Mouse (Mus musculus) lung, embryonic 16.5 days (tissue): ENCODE measurements around the gene Pabpn1. TPM values are rescaled to one million over a fixed set of nuclear protein-coding genes. Genes with fewer than 3 reads are reported as not detected.

Source experiments
- ATAC-seq: fragments of 200-750 bp; cut with Nextera tagmentation; 2 replicates; pipeline ENCODE4 v1.8.0; 2017; ENCODE audit warnings: low read depth, mild to moderate bottlenecking, moderate library complexity
- H3K27ac ChIP-seq: fragments of 300-500 bp; sonication (generic); 2 replicates; pipeline ENCODE4 v1.5.1; 2014; ENCODE audit warnings: mild to moderate bottlenecking, control low read depth, low read length
- H3K27me3 ChIP-seq: fragments of 300-500 bp; sonication (generic); 2 replicates; pipeline ENCODE4 v1.6.1; 2014; ENCODE audit warnings: low read depth, low read length, mixed read lengths; ENCODE audit not compliant: control insufficient read depth, insufficient read depth
- H3K36me3 ChIP-seq: fragments of 300-500 bp; sonication (generic); 2 replicates; pipeline ENCODE4 v1.6.1; 2014; ENCODE audit warnings: low read length; ENCODE audit not compliant: control insufficient read depth, insufficient read depth
- H3K4me1 ChIP-seq: fragments of 300-500 bp; sonication (generic); replicated peaks from 2 replicates; pipeline ENCODE4 v1.6.1; 2014; ENCODE audit warnings: low read length, mixed read lengths; ENCODE audit not compliant: control insufficient read depth, insufficient read depth
- H3K4me2 ChIP-seq: fragments of 300-500 bp; sonication (generic); 2 replicates; pipeline ENCODE4 v1.6.1; 2014; ENCODE audit warnings: low read depth, low read length, control low read depth
- H3K4me3 ChIP-seq: fragments of 300-500 bp; sonication (generic); 2 replicates; pipeline ENCODE4 v1.5.1; 2014; ENCODE audit warnings: mild to moderate bottlenecking, low read length, control low read depth
- H3K9ac ChIP-seq: fragments of 300-500 bp; sonication (generic); 2 replicates; pipeline ENCODE4 v1.6.1; 2014; ENCODE audit warnings: low read length, control low read depth
- H3K9me3 ChIP-seq: fragments of 300-500 bp; sonication (generic); 2 replicates; pipeline ENCODE4 v1.6.1; 2016; ENCODE audit warnings: low read length; ENCODE audit not compliant: control insufficient read depth
- WGBS: fragments of 180-500 bp; shearing (Covaris S2); extraction: QIAGEN DNeasy Blood & Tissue Kit; methylation state at CpG from one replicate; pipeline ENCODE4 v1.1.7; 2014; 5-methylcytosine and 5-hydroxymethylcytosine counted together
- polyA plus RNA-seq: library from polyadenylated mRNA; unstranded; fragments of >200 nt; fragmentation: Nextera tagmentation; extraction: Ambion mirVana; gene quantifications from 2 replicates; pipeline ENCODE4 v1.2.1, GENCODE M21; 2015

The Pabpn1 gene
- polyA plus RNA-seq, 1 experiment from 2014 or later, result 92.8 TPM

GRCm38 (mm10) chr14:54866268-54866667 is 26.0 kb upstream of the Pabpn1 start:
- WGBS, result 49% methylated on average over 3 of the region's 3 CpGs
- Histone ChIP-seq H3K4me2 (no peak overlapping the region), H3K27me3 (no peaks in the 10 kb centered on the region), H3K27ac (no peak overlapping the region), H3K9me3 (no peaks in the 10 kb centered on the region; the same call in 1 of the 2 replicates), H3K4me3 (no peak overlapping the region), H3K36me3 (no peaks in the 10 kb centered on the region), H3K9ac (no peak overlapping the region), H3K4me1 (peaks cover 3% of the 10 kb centered on the region; the same call in 1 of the 2 replicates)
- ATAC-seq, result no peak

- Histone ChIP-seq H3K27ac (no peak overlapping the region), H3K9ac (no peak overlapping the region), H3K4me1 (peaks cover 3% of the 10 kb centered on the region; the same call in 1 of the 2 replicates), H3K9me3 (no peaks in the 10 kb centered on the region; the same call in 1 of the 2 replicates), H3K36me3 (no peaks in the 10 kb centered on the region), H3K27me3 (no peaks in the 10 kb centered on the region), H3K4me3 (no peak overlapping the region), H3K4me2 (no peak overlapping the region)
- ATAC-seq, result no peak
- WGBS, result 52% methylated on average over 5 of the region's 5 CpGs
These were observed 25.4 kb upstream of the Pabpn1 start for GRCm38 (mm10) chr14:54866936-54867335.

GRCm38 (mm10) chr14:54868026-54868425 is 24.3 kb upstream of the Pabpn1 start:
- no peak for ATAC-seq
- no peaks in the 10 kb centered on the region; the same call in 1 of the 2 replicates for H3K9me3 ChIP-seq
- 80% methylated on average over 4 of the region's 4 CpGs for WGBS
- H3K27ac ChIP-seq, result no peak overlapping the region
- H3K4me3 ChIP-seq, result no peak overlapping the region
- H3K4me1 ChIP-seq, result peaks cover 3% of the 10 kb centered on the region; the same call in 1 of the 2 replicates
- H3K36me3 ChIP-seq, result no peaks in the 10 kb centered on the region
- H3K9ac ChIP-seq, result no peak overlapping the region
- H3K4me2 ChIP-seq, result no peak overlapping the region
- no peaks in the 10 kb centered on the region for H3K27me3 ChIP-seq

- WGBS, result 89% methylated on average over 5 of the region's 5 CpGs
- no peak for ATAC-seq
- Histone ChIP-seq H3K9me3 (no peaks in the 10 kb centered on the region; the same call in 1 of the 2 replicates), H3K27me3 (no peaks in the 10 kb centered on the region), H3K9ac (no peak within 1 kb of the TSS), H3K27ac (no peak within 1 kb of the TSS), H3K4me2 (no peak within 1 kb of the TSS), H3K36me3 (no peaks in the 10 kb centered on the region), H3K4me3 (no peak within 1 kb of the TSS), H3K4me1 (peaks cover 4% of the 10 kb centered on the region; the same call in 1 of the 2 replicates)
These were observed 21.4 kb upstream of the Pabpn1 start, which contains the start of gene Homez for GRCm38 (mm10) chr14:54870861-54871260. Homez (minus strand) TSS chr14:54870961.

- peaks cover 2% of the 10 kb centered on the region; the same call in 1 of the 2 replicates for H3K27me3 ChIP-seq
- H3K9me3 ChIP-seq, result no peaks in the 10 kb centered on the region
- no peak overlapping the region for H3K27ac ChIP-seq
- no peak overlapping the region for H3K4me3 ChIP-seq
- H3K9ac ChIP-seq, result no peak overlapping the region
- H3K4me2 ChIP-seq, result no peak overlapping the region
- H3K4me1 ChIP-seq, result peaks cover 11% of the 10 kb centered on the region; the same call in 1 of the 2 replicates
- no peaks in the 10 kb centered on the region for H3K36me3 ChIP-seq
- no peak for ATAC-seq
- 81% methylated on average over 3 of the region's 3 CpGs for WGBS
These were observed 18.1 kb upstream of the Pabpn1 start for GRCm38 (mm10) chr14:54874165-54874564.

- Histone ChIP-seq H3K9ac (peak overlapping the region; percentile 80), H3K4me1 (peaks cover 11% of the 10 kb centered on the region; the same call in 1 of the 2 replicates), H3K9me3 (no peaks in the 10 kb centered on the region), H3K27me3 (peaks cover 2% of the 10 kb centered on the region; the same call in 1 of the 2 replicates), H3K4me2 (peak overlapping the region; percentile 100), H3K27ac (peak overlapping the region; percentile 69; the same call in 1 of the 2 replicates), H3K36me3 (no peaks in the 10 kb centered on the region), H3K4me3 (peak overlapping the region; percentile 86)
- peak; percentile 36 for ATAC-seq
- 2% methylated on average over 36 of the region's 36 CpGs for WGBS
These were observed 16.3 kb upstream of the Pabpn1 start for GRCm38 (mm10) chr14:54875844-54876538.

- Histone ChIP-seq H3K9ac (peak overlapping the region; percentile 80), H3K9me3 (no peaks in the 10 kb centered on the region), H3K27ac (peak overlapping the region; percentile 69), H3K4me2 (peak overlapping the region; percentile 100), H3K4me3 (peak overlapping the region; percentile 86), H3K27me3 (peaks cover 2% of the 10 kb centered on the region; the same call in 1 of the 2 replicates), H3K36me3 (no peaks in the 10 kb centered on the region), H3K4me1 (peaks cover 11% of the 10 kb centered on the region; the same call in 1 of the 2 replicates)
- peak; percentile 92 for ATAC-seq
- under 1% methylated on average over 46 of the region's 72 CpGs for WGBS
These were observed 15.7 kb upstream of the Pabpn1 start for GRCm38 (mm10) chr14:54876539-54877047.

GRCm38 (mm10) chr14:54877048-54877715 is 15.1 kb upstream of the Pabpn1 start, which contains the start of gene Ppp1r3e:
Ppp1r3e (minus strand) TSS chr14:54877550.
- WGBS, result 1% methylated on average over 59 of the region's 61 CpGs
- H3K4me1 ChIP-seq, result peaks cover 11% of the 10 kb centered on the region; the same call in 1 of the 2 replicates
- H3K27ac ChIP-seq, result peak within 1 kb of the TSS; percentile 69

More at GRCm38 (mm10) chr14:54877048-54877715, 15.1 kb upstream of the Pabpn1 start, which contains the start of gene Ppp1r3e:
- H3K4me2 ChIP-seq, result peak within 1 kb of the TSS; percentile 100
- ATAC-seq, result peak; percentile 84
- no peaks in the 10 kb centered on the region for H3K36me3 ChIP-seq
- peak within 1 kb of the TSS; percentile 86 for H3K4me3 ChIP-seq
- H3K9ac ChIP-seq, result peak within 1 kb of the TSS; percentile 80
- no peaks in the 10 kb centered on the region for H3K9me3 ChIP-seq
- H3K27me3 ChIP-seq, result peaks cover 2% of the 10 kb centered on the region; the same call in 1 of the 2 replicates
